Mouse (Mus musculus) spleen, adult 12 weeks (tissue): ENCODE data around the gene Map3k3.
A peak's percentile ranks its signal among the peaks of the same experiment; 100 is the strongest.
"Not testable (repeated sequence)": the region's sequence is repeated elsewhere in the genome, so short reads cannot be mapped to it uniquely, and the experiment has no call there.

Source experiments
- DNase-seq: peaks from one replicate; pipeline ENCODE4 v3.0.0; 2022; ENCODE audit warnings: low spot score

Map3k3 gene

DNA sequence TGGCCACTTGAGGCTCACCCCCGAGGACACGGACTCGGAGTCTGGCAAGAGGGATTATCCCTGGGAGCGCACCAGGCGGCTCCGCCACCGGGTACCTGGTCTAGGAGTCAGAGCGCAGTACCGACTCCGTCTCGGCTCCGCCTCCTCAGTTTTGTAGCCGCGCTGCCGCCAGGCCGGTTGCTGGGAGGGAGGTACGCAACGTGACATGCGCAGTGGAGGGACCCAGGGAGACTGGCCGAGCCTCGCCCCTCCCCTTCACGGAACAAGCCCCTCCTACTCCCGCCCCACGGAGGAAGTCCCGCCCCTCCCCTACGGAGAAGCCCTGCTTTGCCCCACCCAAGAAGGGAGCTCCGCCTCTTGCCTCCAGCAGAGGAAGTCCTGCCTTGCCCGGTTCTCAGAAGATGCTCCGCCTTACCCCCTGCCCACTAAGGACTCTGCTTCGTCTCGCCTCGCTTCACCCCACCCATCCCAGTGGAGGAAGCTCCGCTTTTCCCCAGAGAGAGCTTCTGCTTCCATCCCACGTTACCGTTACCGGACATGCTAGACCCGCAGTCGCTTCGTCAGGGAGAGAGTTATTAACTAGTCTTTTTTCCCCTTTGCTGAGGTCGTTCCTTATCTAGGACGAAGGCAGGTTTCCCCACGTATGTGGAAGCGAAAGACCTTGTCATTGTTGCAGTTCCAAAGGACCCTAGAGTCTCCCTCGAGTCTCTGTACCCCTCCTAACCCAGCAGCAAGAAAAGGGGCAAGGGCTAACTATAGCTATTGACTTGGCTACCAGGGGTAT, 109.2 kb downstream of the Map3k3 start:
- peak; percentile 95 for DNase-seq

DNA sequence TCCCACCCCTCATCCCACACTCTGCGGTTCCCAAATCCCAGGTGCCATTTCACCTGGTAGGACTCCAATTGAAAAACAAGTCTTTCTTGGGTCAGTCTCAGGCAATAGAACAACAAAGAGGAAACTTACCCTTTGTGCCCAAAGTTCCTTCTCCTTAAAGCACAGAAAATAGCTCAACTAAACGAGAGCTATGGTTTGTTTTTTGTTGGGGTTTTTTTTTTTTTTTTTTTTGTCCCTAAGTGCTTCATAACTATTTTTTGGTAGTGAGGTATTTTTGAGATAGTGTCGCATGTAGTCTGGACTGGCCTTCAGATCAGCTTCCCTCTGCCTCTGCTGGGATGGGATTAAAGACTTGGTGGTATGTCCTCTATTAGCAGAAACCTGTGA, 109.7 kb downstream of the Map3k3 start:
- DNase-seq = no peak

DNA sequence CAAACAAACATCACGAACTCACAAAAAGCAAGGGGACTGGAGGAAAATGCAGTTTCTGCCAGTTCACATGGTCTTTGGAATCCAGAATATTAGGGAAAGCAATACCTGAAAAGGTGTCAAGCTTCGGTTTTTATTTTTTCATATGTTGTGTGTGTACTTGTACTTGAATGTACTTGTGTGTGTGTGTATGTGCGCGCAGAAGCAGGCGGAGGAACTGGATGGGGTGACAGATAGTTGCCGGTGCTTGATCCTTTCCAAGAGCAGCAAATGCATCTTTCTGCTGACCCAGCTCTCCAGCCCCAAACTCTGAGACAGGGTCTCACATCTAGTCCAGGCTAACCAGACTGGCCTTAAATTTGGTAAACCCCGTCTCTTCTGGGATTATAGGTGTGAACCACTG, 110.5 kb downstream of the Map3k3 start:
- no peak for DNase-seq

DNA sequence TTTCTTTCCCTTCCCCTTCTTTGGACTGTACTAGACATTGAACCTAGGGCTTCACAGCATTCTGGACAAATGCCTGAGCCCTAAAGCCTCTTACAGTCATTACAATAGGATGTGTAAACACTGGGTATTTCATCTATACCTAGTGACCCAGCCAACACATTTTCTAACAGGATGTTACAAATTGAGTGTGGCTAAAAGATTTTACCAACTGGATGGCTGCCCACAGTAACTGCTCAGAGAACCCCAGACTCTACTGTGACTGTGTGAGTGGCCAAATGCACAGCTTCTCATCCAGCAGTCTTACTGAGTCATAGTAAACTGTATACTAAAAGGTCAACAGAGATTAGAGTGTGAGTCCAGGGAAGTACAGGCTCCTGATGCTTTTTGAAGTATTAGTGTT, 110.9 kb downstream of the Map3k3 start:
- DNase-seq = no peak

DNA sequence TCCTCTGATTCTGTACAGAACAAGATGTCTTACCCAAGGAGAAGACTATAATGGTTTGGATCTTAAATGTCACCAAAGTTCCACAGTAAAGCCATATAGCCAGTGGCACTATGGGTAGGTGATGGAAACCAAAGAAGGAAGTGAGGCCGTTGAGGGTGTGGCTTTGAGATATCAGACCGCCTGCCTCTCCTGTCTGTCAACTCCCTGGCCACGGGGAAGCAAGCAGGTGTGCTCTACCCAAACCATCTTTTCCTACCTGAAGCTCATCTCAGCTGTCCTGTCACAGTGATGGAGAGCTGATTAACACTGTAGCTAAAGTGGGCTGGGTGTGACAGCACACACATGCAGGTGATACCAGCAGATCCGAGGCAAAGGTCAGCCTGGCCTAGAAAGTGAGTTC, 113.9 kb downstream of the Map3k3 start:
- no peak for DNase-seq

DNA sequence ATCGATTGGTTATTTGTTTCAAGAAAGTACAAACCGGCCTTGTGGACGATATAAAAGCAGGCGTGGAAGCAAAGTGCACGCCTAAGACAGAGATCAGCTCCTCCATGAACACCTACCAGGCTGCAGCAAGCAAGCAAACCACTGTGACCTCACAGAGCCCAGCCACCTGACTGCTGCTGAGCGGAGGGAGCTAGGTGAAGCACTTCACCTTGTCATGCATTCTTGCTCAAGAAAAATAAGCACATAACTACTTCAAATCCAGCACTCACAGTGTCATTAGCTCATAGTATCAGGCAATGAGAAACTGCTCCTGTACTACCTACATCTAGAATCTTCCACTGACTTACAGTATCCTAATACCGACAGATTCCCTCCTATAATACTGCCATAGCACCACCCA, 115.6 kb downstream of the Map3k3 start:
- DNase-seq = not testable (repeated sequence)

DNA sequence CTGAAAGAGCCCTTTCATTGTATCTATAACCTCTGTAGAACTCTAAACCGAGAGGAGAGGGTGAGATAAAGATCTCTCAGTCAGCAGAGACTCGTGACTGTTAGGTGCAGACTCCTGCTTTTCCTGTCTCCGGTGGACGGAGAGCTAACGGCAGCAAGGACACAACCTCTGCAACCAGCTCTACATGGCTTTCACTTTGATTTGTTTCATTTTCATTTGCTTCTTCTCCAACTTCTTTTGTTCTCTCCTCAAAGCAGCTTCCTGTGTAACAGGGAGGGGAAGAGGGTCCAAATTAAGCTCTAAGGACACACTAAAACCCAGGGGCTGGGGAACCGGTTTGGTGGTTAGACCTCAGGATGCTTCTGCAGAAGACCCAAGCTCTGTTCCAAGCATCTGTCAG, 116.3 kb downstream of the Map3k3 start:
- no peak for DNase-seq

DNA sequence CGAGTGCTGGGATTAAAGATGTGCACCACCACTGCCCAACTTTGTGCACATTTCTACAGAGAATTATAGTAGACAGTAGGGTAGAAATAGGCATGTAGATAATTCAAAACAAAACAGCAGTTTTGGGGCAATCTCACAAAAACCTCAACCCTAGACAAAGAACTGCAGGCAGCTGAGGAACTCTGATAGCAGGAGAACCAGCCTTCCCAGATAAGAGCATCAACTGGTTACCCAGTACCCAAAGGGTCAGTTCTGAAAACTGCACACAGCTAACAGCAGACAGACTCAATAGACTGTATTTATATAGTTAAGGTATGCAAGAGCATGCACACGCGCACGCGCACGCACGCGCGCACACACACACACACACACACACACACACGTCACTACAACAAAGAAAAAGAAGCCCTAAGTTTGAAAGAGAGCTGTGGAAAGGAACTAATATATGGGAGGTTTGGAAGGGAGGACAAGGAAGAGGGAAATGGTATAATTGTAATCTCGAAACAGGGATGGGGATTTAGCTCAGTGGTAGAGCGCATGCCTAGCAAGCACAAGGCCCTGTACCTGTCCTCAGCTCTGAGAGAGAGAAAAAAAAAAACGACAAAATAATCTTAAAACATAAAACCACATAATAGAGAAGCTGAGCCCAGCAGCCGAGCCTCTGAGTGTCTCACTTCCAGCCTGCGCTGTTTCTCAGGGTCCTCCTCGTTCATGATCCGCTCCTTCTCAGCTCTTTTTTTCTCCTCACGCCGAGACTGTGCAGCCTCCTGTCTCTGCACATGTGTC, 117.1 kb downstream of the Map3k3 start:
- no peak for DNase-seq

DNA sequence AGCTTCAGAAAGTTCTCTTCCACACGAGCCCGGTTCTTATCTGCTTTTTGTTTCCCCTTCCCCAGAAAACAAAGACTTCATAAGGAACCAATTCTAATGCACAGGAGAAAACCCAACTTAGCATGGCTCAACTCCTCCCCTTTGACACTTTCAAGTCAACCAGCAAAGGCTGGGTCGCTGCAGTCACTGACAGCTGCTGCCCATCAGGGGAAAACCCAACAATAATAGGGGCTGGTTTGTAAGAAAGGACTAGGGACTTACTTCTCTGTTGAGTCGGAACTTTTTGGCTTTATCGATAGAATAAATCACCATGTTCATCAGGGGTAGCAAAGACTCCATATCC, 117.7 kb downstream of the Map3k3 start, which contains the start of gene Strada:
Gene Strada (minus strand): TSS at position 46 of the 343 bp plus-strand sequence.
- DNase-seq = no peak
